Mouse (Mus musculus) frontal cortex, adult 2 months (tissue): ENCODE results near the gene Enthd1. TPM values are rescaled to one million over a fixed set of nuclear protein-coding genes. Genes with fewer than 3 reads are reported as not detected.

Experiments used
- DNase-seq, 2 experiments: peaks; one replicate each; pipeline ENCODE4 v3.0.0; 2022; ENCODE audit warnings: low spot score in 1 of 2; ENCODE audit errors: extremely low spot score in 1 of 2
- polyA plus RNA-seq: library from polyadenylated mRNA; depleted of rRNA; stranded (reverse); fragments of >200 nt; gene quantifications from 2 replicates; pipeline ENCODE4 v1.2.3, GENCODE M21; 2012

Gene Enthd1
- polyA plus RNA-seq, 1 experiment, result 0.04 TPM

DNA sequence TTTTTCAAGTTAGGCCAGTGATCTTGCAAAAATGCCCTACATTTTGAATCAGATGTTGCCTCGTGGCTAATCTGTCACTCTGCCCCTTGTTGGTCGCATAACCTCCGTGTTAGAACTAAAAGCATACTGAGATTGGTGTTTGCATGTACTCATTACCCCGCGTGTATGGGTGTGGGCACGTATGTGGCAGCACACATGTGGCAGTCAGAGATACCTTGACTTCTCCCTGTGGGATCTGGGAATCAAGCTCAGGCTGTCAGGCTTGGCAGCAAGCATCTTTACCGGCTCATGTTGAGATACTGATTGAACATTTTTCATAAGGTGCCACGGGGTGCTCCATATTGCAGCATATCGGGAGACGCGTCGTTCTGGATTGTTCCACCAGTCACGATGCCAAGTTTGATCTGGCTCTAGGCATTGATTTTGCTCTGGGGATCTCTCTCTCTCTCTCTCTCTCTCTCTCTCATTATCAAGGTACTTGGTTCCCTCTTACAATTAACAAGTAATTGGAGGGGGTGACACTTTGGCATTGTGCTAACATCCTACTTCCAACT, 10.9 kb upstream of the Enthd1 start:
- no peak for DNase-seq

DNA sequence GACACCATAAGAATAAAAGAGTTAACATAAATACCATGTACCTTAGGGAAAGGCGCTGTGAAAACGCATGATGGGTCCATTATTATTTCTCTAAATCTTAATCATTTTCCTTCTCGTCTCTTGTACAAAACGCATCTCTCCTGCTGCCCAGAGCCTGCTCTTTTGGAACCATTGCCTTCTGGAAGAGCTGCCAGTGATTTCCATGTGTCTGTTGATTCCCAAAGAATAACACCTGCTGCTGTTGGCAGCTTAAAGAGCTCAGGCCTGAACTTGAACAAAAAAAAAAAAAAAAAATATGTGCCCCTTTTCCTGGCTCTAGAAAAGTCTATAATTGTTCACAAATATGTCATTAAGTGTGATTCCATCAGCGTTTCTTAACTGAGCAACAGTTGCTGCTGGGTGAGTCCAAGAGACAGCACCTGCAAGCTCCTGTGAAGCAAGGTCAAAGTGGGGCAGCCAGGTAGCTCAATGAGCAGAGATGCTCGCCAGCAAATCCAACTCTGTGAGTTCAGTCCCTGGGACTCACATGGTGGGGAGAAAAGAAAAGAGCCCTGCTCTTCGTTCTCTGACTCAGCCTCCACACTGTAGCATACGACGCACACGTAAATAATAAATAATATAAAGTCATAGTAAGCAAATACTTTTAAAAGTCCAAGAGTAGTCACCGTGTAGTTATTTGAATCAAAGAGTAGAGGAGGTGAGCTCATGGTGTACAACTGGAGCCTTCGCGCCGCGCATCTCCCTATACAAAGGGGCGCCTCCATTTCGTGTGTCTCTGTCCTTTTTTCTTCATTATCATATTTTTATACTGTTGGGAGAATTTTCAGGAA, 9.5 kb upstream of the Enthd1 start:
- no peak for DNase-seq

DNA sequence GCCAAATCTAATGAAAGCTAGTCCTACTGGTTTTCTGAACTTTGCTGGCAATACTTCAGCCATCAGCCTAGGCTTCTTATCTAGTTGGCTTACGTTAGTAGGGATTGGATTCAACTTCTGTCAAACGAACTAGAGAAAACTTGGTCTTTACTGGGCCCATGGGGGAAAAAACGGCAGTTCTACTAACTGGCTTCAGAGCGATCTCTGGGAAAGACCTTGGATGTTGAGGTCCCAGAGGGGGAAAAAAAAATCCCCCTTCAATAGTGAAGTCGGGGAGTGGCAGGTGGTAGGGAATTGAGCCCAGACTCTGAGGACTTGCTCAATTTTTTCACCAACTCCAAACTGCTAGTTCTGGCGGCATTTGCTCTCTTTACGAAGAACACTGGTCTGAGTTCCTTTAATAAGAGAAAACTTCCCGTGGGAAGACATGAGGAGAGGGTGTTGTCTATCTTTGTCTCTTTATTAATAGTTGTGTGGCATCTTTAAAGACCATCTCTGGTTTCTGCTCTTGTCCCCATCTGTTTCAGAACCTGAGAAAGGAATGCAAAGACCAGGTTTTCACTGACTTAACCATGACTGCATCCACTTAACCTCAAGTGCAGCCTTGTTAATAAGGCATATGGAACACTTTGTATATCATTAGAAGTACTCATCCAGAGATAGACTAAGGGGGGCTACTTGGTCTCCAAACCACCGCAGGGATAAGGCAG, 8.0 kb upstream of the Enthd1 start:
- DNase-seq, result no peak

DNA sequence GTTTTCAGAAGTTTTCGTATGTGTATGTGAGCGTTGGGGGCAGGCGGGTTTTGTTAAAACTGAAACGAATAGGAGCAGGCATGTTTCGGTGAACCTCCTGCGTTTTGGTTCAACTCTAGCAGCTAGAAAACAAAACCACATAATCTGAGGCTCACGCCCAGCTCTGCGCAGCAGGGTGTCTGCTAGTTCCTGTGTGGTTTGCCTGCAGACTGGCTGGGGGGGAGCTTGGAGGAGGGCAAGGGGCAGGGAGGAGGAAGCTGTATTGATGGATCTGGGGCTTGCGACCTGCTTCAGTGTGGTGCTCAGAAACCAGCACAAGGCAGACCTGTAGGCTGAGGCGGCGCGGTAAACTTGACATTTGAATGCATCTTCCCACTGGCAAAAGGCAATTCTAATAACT, 7.3 kb upstream of the Enthd1 start, which contains the start of gene Grap2:
Gene Grap2 (plus strand): TSS at position 304 of the 400 bp plus-strand sequence.
- no peak for DNase-seq

DNA sequence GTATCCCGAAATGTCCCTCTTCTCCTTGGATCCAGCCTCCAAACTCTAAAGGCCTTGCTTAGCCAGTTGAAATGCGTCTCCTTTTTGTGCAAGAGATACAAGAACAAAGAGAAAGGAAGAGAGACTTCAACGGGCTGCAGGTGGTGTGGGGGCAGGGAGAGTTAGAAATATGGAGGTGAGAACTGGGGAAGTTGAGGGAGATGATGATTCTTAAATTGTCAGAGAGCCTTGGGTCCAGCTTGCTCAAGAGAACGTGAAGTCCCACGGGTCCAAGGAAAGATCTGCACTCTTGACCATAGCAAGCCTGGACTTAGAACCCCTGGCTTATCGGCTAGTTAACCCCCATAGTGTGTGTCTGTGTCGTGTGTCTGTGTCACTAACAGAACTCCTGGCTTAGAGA, 6.7 kb upstream of the Enthd1 start:
- DNase-seq, result no peak

DNA sequence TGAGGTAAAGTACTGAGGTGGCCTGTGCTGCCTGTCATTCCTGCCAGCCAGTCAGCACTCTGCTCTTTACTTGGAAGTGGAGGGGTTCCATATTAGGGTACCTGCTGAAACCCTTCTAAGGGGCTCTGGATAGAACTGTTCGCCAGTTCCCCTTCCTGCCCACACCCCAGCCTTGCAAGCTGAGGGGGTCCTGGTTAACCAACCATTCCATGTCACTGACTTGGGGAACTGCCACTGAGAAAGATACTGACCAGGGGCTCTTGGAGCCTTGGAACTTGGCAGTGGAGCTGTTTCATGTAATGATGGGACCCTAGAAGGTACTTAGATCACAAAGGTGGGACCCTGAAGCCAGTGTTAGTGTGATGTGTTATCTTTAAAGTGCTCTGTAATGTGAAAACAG, 5.3 kb upstream of the Enthd1 start:
- DNase-seq, result no peak

DNA sequence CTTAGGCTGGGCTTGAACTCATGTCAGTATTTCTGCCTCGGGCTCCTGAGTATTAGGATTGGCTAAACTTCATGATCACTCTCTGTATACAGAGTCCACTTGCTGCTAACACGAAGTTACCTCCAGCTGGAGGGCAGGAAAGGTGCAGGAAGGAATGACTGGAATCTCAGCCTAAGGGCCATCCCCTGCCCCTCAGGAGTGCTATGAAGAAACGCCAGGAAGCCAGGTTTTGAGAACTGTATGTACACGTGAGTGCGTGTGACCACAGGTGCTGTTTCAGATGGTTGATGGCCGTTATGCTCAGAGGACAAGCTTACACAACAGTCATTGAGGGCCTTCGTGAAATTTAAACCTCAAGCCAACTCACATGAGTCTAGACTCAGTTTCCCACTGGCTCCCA, 4.2 kb upstream of the Enthd1 start:
- no peak for DNase-seq

DNA sequence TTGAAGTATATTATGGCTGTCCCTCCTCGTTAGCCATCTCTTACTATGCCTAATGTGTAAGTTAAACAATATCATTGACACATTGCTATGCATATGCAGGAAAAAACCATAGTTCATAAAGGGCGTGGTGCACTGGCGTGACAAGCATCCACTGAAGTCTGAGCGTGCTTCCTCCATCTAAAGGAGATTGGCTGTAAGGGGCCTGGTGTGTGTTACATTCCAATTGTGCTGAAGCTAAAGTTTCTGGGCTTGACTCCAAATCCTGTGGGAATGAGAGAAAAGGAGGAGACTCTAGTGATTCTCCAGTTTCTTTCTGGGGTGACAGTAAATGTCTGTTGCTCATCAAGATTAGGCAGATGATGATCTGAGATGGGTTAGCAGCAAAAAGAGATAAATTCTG, 2.8 kb upstream of the Enthd1 start:
- DNase-seq, result peak in 1 of 2 experiments; percentile 36

DNA sequence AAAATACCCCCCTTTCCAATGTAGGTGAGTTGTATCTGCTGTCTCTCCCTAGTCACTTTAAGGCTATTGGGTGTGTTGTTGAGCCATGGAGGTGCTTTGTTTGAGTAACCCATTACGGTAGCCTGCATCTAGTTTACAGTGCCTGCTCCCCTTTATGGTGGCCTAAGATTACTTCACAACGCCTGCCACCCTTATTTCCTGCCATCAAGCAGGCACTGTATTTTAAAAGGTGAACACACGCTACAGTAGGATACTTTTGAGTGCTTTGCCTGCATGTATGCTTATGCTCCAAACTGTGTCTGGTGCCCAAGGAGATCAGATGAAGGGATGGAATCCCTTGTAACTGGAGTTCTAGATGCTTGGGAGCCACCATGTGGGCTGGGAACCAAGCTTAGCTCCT, 2.2 kb upstream of the Enthd1 start:
- DNase-seq, result no peak

DNA sequence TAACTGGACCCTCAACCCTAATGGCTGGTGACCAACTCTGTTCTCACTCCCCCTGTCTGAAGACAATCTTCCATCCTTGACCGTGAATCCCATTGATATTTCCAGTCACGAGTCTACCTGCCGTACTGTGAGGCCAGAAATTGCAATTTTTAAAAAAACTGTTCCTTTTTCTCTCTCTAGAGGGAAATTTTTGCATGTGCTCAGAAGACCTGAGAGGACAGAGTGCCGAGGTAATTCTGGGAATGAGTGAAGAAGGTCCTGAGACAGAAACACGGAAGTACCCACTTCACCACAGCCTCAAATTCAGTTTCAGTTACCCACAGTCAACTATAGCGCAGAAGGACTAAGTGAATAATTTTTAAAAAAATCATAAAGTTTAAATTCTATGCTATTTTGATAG, 1.7 kb upstream of the Enthd1 start:
- DNase-seq, result no peak

DNA sequence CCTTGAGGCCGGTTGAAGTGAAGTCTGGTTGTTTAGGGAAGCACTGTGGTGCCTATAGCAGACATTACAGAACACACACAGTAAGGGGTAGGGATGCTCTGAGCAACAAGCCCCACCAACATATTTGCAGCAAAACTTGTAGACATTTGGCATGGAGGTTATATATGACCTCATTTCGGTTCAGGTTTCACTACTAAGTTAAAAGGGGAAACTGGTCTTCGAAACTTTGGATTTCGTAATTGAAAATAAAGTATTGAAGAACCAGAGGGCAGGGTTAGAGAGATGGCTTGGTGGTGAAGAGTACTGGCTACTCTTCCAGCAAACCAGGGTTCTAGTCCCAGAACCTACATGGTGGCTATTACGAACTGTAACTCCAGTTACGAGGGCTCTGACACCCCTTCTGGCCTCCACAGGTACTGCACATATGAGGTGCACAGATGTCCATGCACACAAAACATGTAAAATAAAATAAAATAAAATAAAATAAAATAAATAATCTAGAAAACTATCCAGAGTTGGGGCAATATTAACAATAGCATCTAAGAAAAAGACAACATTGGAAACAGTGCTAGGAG, 1.2 kb downstream of the Enthd1 start:
- DNase-seq, result no peak

DNA sequence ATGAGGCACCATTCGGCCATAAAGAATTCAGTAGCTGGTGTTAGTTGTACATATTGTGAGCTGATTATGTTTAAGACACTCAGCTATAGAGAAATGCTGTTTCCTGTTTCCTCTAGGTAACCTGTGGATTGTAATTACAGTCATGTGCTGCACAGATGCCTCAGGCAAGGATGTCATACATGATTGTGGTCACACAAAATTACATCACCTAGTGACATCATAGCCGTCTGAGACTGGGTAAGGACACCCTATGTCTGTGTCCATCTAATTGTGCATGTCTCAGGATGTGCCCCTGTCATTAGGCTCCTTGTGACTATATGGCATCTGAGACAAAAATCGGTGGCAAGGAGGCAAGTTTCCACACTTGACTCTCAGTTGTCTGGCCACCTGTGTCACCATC, 2.5 kb downstream of the Enthd1 start:
- DNase-seq, result no peak

DNA sequence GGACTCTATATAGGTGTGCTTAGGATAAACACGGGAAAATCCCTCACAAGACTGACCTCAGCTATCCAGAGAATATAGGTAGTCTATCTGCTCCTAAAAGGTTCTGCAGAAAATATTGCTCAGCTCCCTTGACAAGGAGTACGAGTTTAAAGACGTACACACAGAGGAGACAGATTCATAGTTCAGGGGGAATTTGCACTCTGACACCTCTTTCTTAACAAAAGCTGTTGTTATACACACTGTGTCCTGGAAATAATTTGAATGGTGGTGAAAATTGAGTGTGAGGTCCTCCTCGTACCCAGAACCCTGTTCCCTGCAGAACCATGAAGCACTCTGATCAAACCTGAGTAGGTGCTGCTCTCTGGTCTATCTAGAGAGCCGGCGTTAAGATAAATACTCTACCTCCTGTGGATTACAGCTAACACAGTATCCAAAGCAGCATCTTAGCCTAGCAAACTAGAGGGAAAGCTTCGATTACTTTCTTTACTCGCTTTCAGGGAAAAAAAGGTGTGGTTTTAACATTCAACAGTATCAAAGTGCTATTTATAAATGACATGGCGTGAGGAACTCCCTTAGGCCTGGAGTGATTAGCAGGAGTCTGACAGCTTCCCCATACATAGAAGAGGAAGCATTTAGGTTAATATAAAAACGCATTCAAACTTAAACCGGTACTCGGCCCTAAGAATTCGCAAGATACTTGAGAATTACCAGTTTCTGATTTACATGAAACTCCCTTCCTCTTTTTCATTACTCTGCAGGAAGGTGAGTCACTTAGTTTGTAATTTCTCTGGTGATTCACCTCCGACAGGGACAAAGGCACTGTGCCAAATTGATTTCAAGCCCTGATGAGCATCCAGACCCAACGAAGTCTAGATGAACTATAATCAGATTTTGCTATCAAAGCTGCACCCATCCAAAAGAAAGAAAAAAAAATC, 4.0 kb downstream of the Enthd1 start:
- peak in 1 of 2 experiments; percentile 19 for DNase-seq

DNA sequence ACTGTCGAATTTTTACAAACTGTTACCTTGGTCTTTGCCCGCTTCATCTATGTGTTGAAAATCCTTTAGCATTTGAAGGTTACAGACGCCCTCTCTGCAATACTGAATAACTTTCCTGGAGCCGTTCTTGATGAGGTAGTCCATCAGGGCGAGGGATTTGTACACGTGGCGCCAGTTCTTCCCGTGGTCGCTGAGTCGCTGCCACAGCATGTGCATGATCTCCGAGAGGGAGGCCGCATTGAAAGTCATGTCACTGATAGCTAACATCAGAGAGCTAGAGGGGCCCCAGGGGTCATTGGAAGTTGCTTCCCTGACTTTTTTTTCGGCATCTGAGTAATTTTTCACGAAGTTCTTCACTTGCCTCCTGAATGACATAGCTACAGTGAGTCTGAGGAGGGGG, 5.0 kb downstream of the Enthd1 start:
- DNase-seq, result no peak

DNA sequence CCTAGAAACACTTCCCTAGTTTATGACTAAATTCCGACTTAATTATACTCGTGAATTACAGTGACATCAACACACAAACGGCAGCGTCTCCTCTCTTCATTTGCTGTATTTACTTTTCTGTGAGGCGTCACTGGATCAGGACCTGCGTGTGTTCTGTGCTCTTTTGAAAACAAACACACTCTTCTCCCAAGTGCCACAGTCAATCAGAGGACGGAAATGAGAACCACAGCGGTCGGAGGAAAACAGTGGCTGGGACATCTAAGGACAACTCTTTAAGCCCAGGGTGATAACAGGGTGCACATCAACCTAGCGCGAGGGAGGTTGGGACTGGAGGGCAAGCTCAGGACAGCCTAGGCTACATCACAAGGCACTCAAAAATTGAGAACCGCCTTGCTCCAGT, 5.4 kb downstream of the Enthd1 start:
- DNase-seq, result no peak

DNA sequence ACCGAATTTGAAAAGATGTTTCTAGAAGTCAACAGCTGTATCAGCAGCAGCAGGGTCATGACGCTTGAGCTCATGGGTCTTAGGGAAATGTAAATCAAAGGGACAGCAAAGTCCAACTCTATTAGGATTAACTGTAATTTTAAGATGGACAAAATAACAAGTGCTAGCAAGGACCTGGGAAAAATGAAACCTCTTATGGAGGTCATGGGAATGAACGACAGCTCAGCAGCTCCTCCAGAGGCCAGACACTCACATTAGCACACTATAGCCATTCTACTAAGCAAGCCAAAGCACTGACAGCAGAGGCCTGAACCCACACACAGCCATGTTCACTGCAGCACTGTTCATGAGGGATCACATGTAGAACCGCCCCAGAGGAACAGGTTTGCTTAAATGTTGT, 7.2 kb downstream of the Enthd1 start:
- no peak for DNase-seq

DNA sequence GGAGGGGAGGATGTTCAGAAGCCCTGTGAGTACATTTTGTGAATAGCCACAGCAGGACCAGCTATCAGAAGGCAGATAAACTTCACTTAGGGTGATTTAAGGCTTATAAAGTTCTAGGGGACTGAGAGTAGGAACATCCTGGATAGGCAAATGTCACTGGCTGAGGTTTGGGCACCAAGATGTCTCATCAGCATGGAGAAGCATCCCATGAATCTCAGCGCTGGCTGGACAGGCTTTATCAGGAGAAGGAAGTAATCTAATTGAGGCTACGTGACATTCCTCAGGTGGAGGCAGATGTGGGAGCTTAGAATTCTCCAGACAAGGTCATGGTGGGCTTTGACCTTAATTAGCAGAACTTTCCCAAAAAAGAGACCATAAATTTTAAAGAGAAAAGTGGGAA, 8.9 kb downstream of the Enthd1 start:
- no peak for DNase-seq

DNA sequence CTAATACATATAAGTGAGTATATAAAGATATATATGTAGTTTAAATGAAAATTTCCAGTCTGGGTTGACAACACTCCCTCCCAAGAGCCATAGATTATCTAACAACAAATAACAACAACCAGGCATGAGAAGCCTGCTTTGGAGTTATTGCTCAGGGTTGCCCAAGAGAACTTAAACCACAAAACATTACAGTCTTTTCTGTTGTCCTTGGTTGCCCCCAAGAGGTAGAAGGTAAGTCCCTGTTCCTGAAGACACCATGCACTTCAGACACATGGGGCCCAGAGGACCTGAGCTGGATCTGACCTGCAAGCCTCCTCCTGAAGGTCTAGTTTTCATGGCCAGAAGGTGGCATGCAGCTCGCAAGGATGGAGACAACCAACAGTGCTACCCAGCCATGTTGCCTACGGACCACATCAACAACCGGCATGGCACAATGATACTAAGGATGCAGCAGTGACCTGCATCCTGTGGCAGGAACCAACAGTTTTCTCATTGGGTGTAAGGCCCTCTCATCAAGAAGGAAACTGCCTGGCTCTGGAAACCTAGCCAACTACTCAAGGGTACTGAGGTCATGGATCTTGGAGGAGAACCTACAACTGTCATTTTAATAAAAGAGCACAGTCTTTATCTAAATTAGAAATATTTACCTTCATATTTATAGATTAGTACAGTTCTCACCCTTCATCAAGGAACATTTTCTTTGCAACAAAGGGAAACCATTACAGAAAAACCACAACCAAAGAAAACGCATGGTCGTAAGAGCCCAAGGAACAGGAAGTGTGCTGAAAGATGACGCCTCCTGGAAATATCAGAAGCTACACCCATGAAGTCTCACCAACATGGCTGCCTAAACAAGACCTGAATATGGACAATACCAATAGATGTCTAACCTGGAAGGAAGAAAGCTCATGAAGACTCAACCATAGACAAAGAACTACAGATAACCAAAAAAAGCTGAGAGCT, 9.8 kb downstream of the Enthd1 start:
- DNase-seq, result no peak

DNA sequence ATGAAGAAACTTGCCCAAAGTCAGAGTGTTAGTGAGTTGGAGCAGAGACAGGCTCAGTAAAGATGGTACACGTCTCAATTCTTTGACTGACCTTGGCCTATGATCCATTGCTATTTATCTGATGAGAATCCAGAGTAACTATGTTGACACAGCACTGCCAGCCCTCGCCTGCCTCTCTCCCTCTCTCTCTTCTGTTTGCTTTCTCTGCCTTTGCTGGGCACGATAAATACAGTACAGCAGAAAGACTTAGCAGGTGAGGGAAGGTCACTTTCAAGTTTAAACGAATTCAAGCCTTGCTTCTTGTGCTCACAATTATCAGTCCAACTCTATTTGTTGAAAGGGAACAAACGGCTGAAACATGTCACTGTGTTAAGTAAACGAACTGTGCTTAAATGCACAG, 19.5 kb downstream of the Enthd1 start:
- DNase-seq, result no peak
